Mouse (Mus musculus): ENCODE measurements around the gene Thtpa. TPM values are rescaled to one million over a fixed set of nuclear protein-coding genes. Genes with fewer than 3 reads are reported as not detected.

The Thtpa gene
- polyA plus RNA-seq, 1 experiment: 11.5 TPM

DNA sequence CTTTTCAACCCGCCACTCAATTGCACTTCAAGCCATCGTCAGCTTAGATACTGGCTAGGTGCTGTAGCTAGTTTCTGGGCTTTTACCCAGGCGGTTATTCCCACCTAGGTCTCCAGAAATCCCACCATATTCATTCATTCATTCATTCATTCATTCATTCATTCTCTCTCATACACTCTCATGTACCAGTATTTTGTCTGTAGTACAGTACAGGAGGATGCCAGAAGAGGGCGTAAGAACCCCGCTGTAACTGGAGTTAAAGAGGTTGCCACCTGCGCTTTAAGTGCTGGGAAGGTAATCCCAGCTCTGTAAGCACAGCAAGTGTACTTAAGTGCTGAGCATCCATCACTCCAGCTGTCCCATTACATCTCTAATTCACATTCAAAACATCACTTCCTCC is 657 bp upstream of the Thtpa start:
- H3K27me3 ChIP-seq (ENCODE audit: control insufficient read depth, insufficient read depth, insufficient read length): no peaks in the 10 kb centered on the region
- H3K79me3 ChIP-seq (ENCODE audit: low read depth): no peaks in the 10 kb centered on the region
- no peak overlapping the region for H3K4me3 ChIP-seq (ENCODE audit: insufficient read depth, poor library complexity, severe bottlenecking)
- H3K79me2 ChIP-seq (ENCODE audit: control insufficient read depth, insufficient read depth): peaks cover 8% of the 10 kb centered on the region
- H3K36me3 ChIP-seq (ENCODE audit: control insufficient read depth, insufficient read depth): peaks cover 4% of the 10 kb centered on the region
- TF ChIP-seq CEBPB (IDR thresholded peaks at IDR 0.05; ENCODE audit: low read depth) (no peak), MAX (IDR thresholded peaks at IDR 0.05) (no peak)
- H3ac ChIP-seq (ENCODE audit: control insufficient read depth, insufficient read length, low read depth): no peak overlapping the region

DNA sequence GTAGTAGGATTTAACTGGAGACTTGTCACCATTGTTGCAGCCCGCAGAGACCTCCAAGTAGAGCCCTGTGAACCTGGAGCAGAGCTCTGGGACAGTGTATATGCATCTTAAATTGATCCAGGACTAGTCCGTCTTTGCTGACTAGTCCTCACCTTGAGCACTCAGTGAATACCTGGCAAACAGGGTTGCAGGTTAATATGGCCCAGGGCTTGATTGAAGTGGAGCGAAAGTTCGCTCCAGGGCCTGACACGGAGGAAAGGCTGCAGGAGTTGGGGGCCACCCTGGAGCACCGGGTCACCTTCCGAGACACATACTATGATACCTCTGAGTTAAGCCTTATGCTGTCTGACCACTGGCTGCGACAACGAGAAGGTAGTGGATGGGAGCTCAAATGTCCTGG is 679 bp downstream of the Thtpa start:
- no peaks in the 10 kb centered on the region for H3K27me3 ChIP-seq (ENCODE audit: control insufficient read depth, insufficient read depth, insufficient read length)
- TF ChIP-seq USF1 (IDR thresholded peaks at IDR 0.05; ENCODE audit: low read depth) (no peak), MAX (IDR thresholded peaks at IDR 0.05) (no peak), FOSL1 (IDR thresholded peaks at IDR 0.05; ENCODE audit: insufficient read depth, low read length, poor library complexity, severe bottlenecking) (no peak), MYOD1 (IDR thresholded peaks at IDR 0.05; ENCODE audit: control insufficient read depth, insufficient read length, low read depth) (no peak), CTCF (IDR thresholded peaks at IDR 0.05; ENCODE audit: control insufficient read depth, insufficient read depth, insufficient read length) (no peak), MYOG (IDR thresholded peaks at IDR 0.05; ENCODE audit: control insufficient read depth, extremely low read depth, insufficient read length) (no peak), CEBPB (IDR thresholded peaks at IDR 0.05; ENCODE audit: low read depth) (no peak)
- peaks cover 8% of the 10 kb centered on the region for H3K79me2 ChIP-seq (ENCODE audit: control insufficient read depth, insufficient read depth)
- H3K79me3 ChIP-seq (ENCODE audit: low read depth): no peaks in the 10 kb centered on the region
- peak overlapping the region; percentile 35 for H3K4me3 ChIP-seq (ENCODE audit: insufficient read depth, poor library complexity, severe bottlenecking)
- H3K36me3 ChIP-seq (ENCODE audit: control insufficient read depth, insufficient read depth): peaks cover 9% of the 10 kb centered on the region
- peak overlapping the region; percentile 65 for H3ac ChIP-seq (ENCODE audit: control insufficient read depth, insufficient read length, low read depth)

DNA sequence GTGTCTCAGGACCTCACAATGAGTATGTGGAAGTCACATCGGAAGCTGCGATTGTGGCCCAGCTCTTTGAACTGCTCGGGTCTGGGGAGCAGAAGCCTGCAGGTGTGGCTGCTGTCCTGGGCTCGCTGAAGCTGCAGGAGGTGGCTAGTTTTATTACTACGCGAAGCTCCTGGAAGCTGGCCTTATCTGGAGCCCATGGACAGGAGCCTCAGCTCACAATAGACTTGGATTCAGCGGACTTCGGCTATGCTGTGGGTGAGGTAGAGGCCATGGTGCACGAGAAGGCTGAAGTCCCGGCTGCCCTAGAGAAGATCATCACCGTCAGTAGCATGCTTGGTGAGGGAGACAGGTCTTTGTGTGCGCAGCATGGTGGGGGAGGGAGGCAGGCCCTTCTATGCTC is 1.1 kb downstream of the Thtpa start:
- no peaks in the 10 kb centered on the region for H3K27me3 ChIP-seq (ENCODE audit: control insufficient read depth, insufficient read depth, insufficient read length)
- TF ChIP-seq CEBPB (IDR thresholded peaks at IDR 0.05; ENCODE audit: low read depth) (no peak), MAX (IDR thresholded peaks at IDR 0.05) (no peak), FOSL1 (IDR thresholded peaks at IDR 0.05; ENCODE audit: insufficient read depth, low read length, poor library complexity, severe bottlenecking) (no peak), USF1 (IDR thresholded peaks at IDR 0.05; ENCODE audit: low read depth) (no peak), CTCF (IDR thresholded peaks at IDR 0.05; ENCODE audit: control insufficient read depth, insufficient read depth, insufficient read length) (no peak), MYOD1 (IDR thresholded peaks at IDR 0.05; ENCODE audit: control insufficient read depth, insufficient read length, low read depth) (no peak), MYOG (IDR thresholded peaks at IDR 0.05; ENCODE audit: control insufficient read depth, extremely low read depth, insufficient read length) (no peak)

DNA sequence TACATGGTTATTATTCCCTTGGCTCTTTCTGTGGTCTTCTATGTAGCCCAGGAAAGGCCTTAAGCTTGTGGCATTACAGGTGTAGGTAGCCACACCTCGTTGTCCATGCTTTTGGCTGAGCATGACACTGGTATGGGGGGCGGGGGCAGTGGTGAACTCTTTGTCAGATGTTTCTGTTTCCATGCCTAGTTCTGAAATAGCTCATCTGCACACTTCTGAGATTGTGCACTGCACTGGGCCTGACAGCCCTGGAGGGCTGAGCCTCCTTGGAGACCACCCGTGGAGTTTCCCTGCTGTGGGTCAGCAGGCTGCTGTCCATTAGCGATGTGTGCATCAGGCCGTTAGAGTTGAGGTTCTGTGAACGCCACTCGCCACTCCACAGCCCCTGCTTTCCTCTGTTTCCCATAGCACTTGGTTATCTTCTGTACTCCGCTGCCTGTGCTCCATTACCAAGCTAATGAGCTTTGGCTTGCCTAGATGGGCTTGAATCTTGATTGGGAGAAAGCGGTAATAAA is 2.0 kb downstream of the Thtpa start:
- H3K4me3 ChIP-seq (ENCODE audit: insufficient read depth, poor library complexity, severe bottlenecking): no peak overlapping the region

More for the DNA sequence above, 1.1 kb downstream of the Thtpa start:
- Histone ChIP-seq H3K4me3 (ENCODE audit: insufficient read depth, poor library complexity, severe bottlenecking) (no peak overlapping the region), H3K36me3 (ENCODE audit: control insufficient read depth, insufficient read depth) (peaks cover 9% of the 10 kb centered on the region), H3ac (ENCODE audit: control insufficient read depth, insufficient read length, low read depth) (peak overlapping the region; percentile 5), H3K79me3 (ENCODE audit: low read depth) (no peaks in the 10 kb centered on the region), H3K79me2 (ENCODE audit: control insufficient read depth, insufficient read depth) (peaks cover 8% of the 10 kb centered on the region)

DNA sequence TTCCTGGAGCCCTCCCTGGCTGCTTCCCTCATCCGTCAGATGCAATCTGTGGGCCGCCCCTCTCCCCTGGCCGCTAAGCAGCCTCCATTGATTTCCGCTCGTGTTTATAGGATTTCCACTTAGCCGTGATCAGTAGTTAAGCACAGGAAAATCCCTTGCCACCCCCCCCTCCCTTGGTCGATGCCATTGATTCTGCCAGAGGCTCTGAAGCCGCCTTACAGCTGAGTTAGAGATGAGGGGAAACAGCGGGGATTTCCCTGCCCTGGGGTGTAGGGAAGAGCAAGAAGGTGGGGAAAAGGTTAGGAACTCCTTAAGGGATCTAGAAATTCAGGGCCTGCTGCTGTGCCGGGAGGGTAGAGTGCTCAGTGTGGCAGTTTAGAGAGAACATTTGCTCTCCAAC is 3.1 kb downstream of the Thtpa start:
- TF ChIP-seq MAX (IDR thresholded peaks at IDR 0.05): no peak
- no peak for TF ChIP-seq CEBPB (IDR thresholded peaks at IDR 0.05; ENCODE audit: low read depth)
- TF ChIP-seq MYOD1 (IDR thresholded peaks at IDR 0.05; ENCODE audit: control insufficient read depth, insufficient read length, low read depth): no peak
- no peak for TF ChIP-seq FOSL1 (IDR thresholded peaks at IDR 0.05; ENCODE audit: insufficient read depth, low read length, poor library complexity, severe bottlenecking)
- TF ChIP-seq USF1 (IDR thresholded peaks at IDR 0.05; ENCODE audit: low read depth): no peak
- no peak for TF ChIP-seq MYOG (IDR thresholded peaks at IDR 0.05; ENCODE audit: control insufficient read depth, extremely low read depth, insufficient read length)
- no peak for TF ChIP-seq CTCF (IDR thresholded peaks at IDR 0.05; ENCODE audit: control insufficient read depth, insufficient read depth, insufficient read length)
- Histone ChIP-seq H3K79me3 (ENCODE audit: low read depth) (no peaks in the 10 kb centered on the region), H3ac (ENCODE audit: control insufficient read depth, insufficient read length, low read depth) (no peak overlapping the region), H3K27me3 (ENCODE audit: control insufficient read depth, insufficient read depth, insufficient read length) (no peaks in the 10 kb centered on the region), H3K36me3 (ENCODE audit: control insufficient read depth, insufficient read depth) (peaks cover 9% of the 10 kb centered on the region), H3K79me2 (ENCODE audit: control insufficient read depth, insufficient read depth) (peaks cover 8% of the 10 kb centered on the region), H3K4me3 (ENCODE audit: insufficient read depth, poor library complexity, severe bottlenecking) (no peak overlapping the region)

More for the DNA sequence above, 2.0 kb downstream of the Thtpa start:
- Histone ChIP-seq H3K36me3 (ENCODE audit: control insufficient read depth, insufficient read depth) (peaks cover 9% of the 10 kb centered on the region), H3K27me3 (ENCODE audit: control insufficient read depth, insufficient read depth, insufficient read length) (no peaks in the 10 kb centered on the region), H3K79me3 (ENCODE audit: low read depth) (no peaks in the 10 kb centered on the region), H3ac (ENCODE audit: control insufficient read depth, insufficient read length, low read depth) (no peak overlapping the region), H3K79me2 (ENCODE audit: control insufficient read depth, insufficient read depth) (peaks cover 8% of the 10 kb centered on the region)
- no peak for TF ChIP-seq USF1 (IDR thresholded peaks at IDR 0.05; ENCODE audit: low read depth)
- TF ChIP-seq MYOD1 (IDR thresholded peaks at IDR 0.05; ENCODE audit: control insufficient read depth, insufficient read length, low read depth): no peak
- no peak for TF ChIP-seq FOSL1 (IDR thresholded peaks at IDR 0.05; ENCODE audit: insufficient read depth, low read length, poor library complexity, severe bottlenecking)
- no peak for TF ChIP-seq MAX (IDR thresholded peaks at IDR 0.05)
- no peak for TF ChIP-seq MYOG (IDR thresholded peaks at IDR 0.05; ENCODE audit: control insufficient read depth, extremely low read depth, insufficient read length)
- no peak for TF ChIP-seq CTCF (IDR thresholded peaks at IDR 0.05; ENCODE audit: control insufficient read depth, insufficient read depth, insufficient read length)
- TF ChIP-seq CEBPB (IDR thresholded peaks at IDR 0.05; ENCODE audit: low read depth): no peak

DNA sequence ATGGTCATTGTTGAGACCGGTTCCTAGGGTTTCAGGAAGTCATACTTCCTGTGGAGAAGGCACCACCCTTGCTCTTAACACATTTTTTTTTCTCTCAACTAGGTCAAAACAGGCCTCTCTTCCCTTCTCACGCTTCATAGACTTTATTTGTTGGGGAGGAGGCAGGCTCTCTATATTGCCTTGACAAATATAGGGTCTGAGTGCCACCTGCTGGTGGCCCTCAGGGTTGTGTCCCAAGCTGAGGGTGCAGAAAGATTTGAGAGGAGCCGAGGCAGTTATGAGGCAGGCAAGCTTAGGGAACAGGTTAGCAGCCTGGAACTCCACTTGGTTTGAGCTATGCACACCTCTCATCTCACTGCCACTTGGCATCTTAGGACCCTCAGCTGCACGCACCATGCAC is 3.5 kb downstream of the Thtpa start:
- TF ChIP-seq USF1 (IDR thresholded peaks at IDR 0.05; ENCODE audit: low read depth): no peak
- no peak for TF ChIP-seq CEBPB (IDR thresholded peaks at IDR 0.05; ENCODE audit: low read depth)
- TF ChIP-seq MAX (IDR thresholded peaks at IDR 0.05): no peak
- no peak for TF ChIP-seq CTCF (IDR thresholded peaks at IDR 0.05; ENCODE audit: control insufficient read depth, insufficient read depth, insufficient read length)
- Histone ChIP-seq H3K4me3 (ENCODE audit: insufficient read depth, poor library complexity, severe bottlenecking) (no peak overlapping the region), H3ac (ENCODE audit: control insufficient read depth, insufficient read length, low read depth) (no peak overlapping the region), H3K79me2 (ENCODE audit: control insufficient read depth, insufficient read depth) (peaks cover 8% of the 10 kb centered on the region), H3K36me3 (ENCODE audit: control insufficient read depth, insufficient read depth) (peaks cover 9% of the 10 kb centered on the region), H3K79me3 (ENCODE audit: low read depth) (no peaks in the 10 kb centered on the region), H3K27me3 (ENCODE audit: control insufficient read depth, insufficient read depth, insufficient read length) (no peaks in the 10 kb centered on the region)
